Mouse (Mus musculus) MEL (cell line): ENCODE data around the gene Gmpr2. TPM values are rescaled to one million over a fixed set of nuclear protein-coding genes. Genes with fewer than 3 reads are reported as not detected.
A peak's percentile ranks its signal among the peaks of the same experiment; 100 is the strongest.

Experiments
- DNase-seq: peaks from one replicate; pipeline ENCODE4 v3.0.0; 2011; ENCODE audit warnings: low read depth, low spot score
- H3K27ac ChIP-seq: 2 replicates; pipeline ENCODE4 v1.5.1; 2012; ENCODE audit warnings: low read depth, mild to moderate bottlenecking, control low read depth, low read length, moderate library complexity; ENCODE audit not compliant: control insufficient read depth
- H3K27me3 ChIP-seq, 2 experiments: fragments of 150-350 bp in 1 of 2; sonication (generic) in 1 of 2; 2 replicates each; pipeline ENCODE4 v1.6.1; 2012; ENCODE audit warnings: low read length in 2 of 2, mild to moderate bottlenecking in 2 of 2, improper control_type of control experiment in 1 of 2, moderate library complexity in 1 of 2; ENCODE audit not compliant: insufficient read depth in 2 of 2, control insufficient read depth in 1 of 2
- H3K36me3 ChIP-seq, 2 experiments: 2 replicates each; pipeline ENCODE4 v1.6.1; 2012 to 2014; ENCODE audit warnings: low read length in 2 of 2, improper control_type of control experiment in 1 of 2, inconsistent platforms in 1 of 2, mild to moderate bottlenecking in 1 of 2; ENCODE audit not compliant: insufficient read depth in 2 of 2, control insufficient read depth in 1 of 2
- H3K4me1 ChIP-seq, 2 experiments: fragments of 150-350 bp in 1 of 2; sonication (generic) in 1 of 2; 2 replicates each; pipeline ENCODE4 v1.6.1; 2012; ENCODE audit warnings: low read length in 2 of 2, improper control_type of control experiment in 1 of 2, mild to moderate bottlenecking in 1 of 2; ENCODE audit not compliant: insufficient read depth in 2 of 2, control insufficient read depth in 1 of 2
- H3K4me3 ChIP-seq, 2 experiments: fragments of 150-350 bp in 1 of 2; sonication (generic) in 1 of 2; 2 replicates each; pipeline ENCODE4 v1.5.1; 2012; ENCODE audit warnings: low read depth in 2 of 2, low read length in 2 of 2, mild to moderate bottlenecking in 2 of 2, moderate library complexity in 2 of 2, control low read depth in 1 of 2, improper control_type of control experiment in 1 of 2; ENCODE audit not compliant: control insufficient read depth in 1 of 2, insufficient read depth in 1 of 2
- H3K79me2 ChIP-seq: 2 replicates; pipeline ENCODE4 v1.6.1; 2012; ENCODE audit warnings: mild to moderate bottlenecking, low read length, moderate library complexity; ENCODE audit not compliant: control insufficient read depth, poor library complexity, insufficient read depth
- H3K9ac ChIP-seq: 2 replicates; pipeline ENCODE4 v1.6.1; 2012; ENCODE audit warnings: low read depth, mild to moderate bottlenecking, control low read depth, low read length, moderate library complexity; ENCODE audit not compliant: control insufficient read depth, poor library complexity, severe bottlenecking
- H3K9me3 ChIP-seq: fragments of 150-350 bp; sonication (generic); replicated peaks from 2 replicates; pipeline ENCODE4 v1.6.1; 2012; ENCODE audit warnings: mild to moderate bottlenecking, low read length, improper control_type of control experiment, moderate library complexity; ENCODE audit not compliant: insufficient read depth
- CHD1 ChIP-seq: IDR thresholded peaks from 2 replicates; pipeline ENCODE4 v1.6.1; 2012; ENCODE audit warnings: low read depth, mild to moderate bottlenecking, inconsistent platforms, low read length, improper control_type of control experiment
- CHD2 ChIP-seq: IDR thresholded peaks from 2 replicates; pipeline ENCODE4 v1.6.1; 2011; ENCODE audit warnings: low read length, improper control_type of control experiment
- CTCF ChIP-seq, 3 experiments: IDR thresholded peaks in 2 of 3; conservative IDR thresholded peaks in 1 of 3; 2 replicates each; pipeline ENCODE4 v1.5.1; 2011 to 2012; ENCODE audit warnings: low read length in 3 of 3, low read depth in 2 of 3, mild to moderate bottlenecking in 2 of 3, improper control_type of control experiment in 1 of 3, inconsistent platforms in 1 of 3, mixed read lengths in 1 of 3, moderate library complexity in 1 of 3; ENCODE audit not compliant: control insufficient read depth in 1 of 3, insufficient read depth in 1 of 3, poor library complexity in 1 of 3, severe bottlenecking in 1 of 3
- E2F4 ChIP-seq: IDR thresholded peaks from 2 replicates; pipeline ENCODE4 v1.6.1; 2011; ENCODE audit warnings: low read depth, low read length, improper control_type of control experiment, borderline replicate concordance
- ELF1 ChIP-seq: IDR thresholded peaks from 2 replicates; pipeline ENCODE4 v1.6.1; 2014; ENCODE audit warnings: low read depth, mild to moderate bottlenecking, inconsistent platforms, low read length, improper control_type of control experiment, moderate library complexity
- ETS1 ChIP-seq: IDR thresholded peaks from 2 replicates; pipeline ENCODE4 v1.6.1; 2012; ENCODE audit warnings: low read depth, mild to moderate bottlenecking, inconsistent platforms, low read length, improper control_type of control experiment, moderate library complexity
- GABPA ChIP-seq: IDR thresholded peaks from 2 replicates; pipeline ENCODE4 v1.6.1; 2012; ENCODE audit warnings: low read depth, mild to moderate bottlenecking, inconsistent platforms, low read length, improper control_type of control experiment, moderate library complexity
- GATA1 ChIP-seq: IDR thresholded peaks from 2 replicates; pipeline ENCODE4 v1.6.1; 2011; ENCODE audit warnings: low read depth, low read length, improper control_type of control experiment
- HCFC1 ChIP-seq: IDR thresholded peaks from 2 replicates; pipeline ENCODE4 v1.6.1; 2012; ENCODE audit warnings: low read depth, mild to moderate bottlenecking, inconsistent platforms, low read length, improper control_type of control experiment, moderate library complexity
- JUND ChIP-seq: IDR thresholded peaks from 2 replicates; pipeline ENCODE4 v1.6.1; 2011; ENCODE audit warnings: low read depth, mild to moderate bottlenecking, improper control_type of control experiment, low read length
- KAT2A ChIP-seq: conservative IDR thresholded peaks from 2 replicates; pipeline ENCODE4 v1.6.1; 2012; ENCODE audit warnings: low read depth, low read length, improper control_type of control experiment, inconsistent platforms
- MAFK ChIP-seq: IDR thresholded peaks from 2 replicates; pipeline ENCODE4 v1.6.1; 2011; ENCODE audit warnings: low read depth, mild to moderate bottlenecking, low read length, improper control_type of control experiment, borderline replicate concordance
- MAX ChIP-seq: IDR thresholded peaks from 2 replicates; pipeline ENCODE4 v1.6.1; 2011; ENCODE audit warnings: low read length, improper control_type of control experiment
- MAZ ChIP-seq: IDR thresholded peaks from 2 replicates; pipeline ENCODE4 v1.6.1; 2012; ENCODE audit warnings: low read depth, mild to moderate bottlenecking, inconsistent platforms, low read length, improper control_type of control experiment
- MEF2A ChIP-seq: IDR thresholded peaks from 2 replicates; pipeline ENCODE4 v1.6.1; 2014; ENCODE audit warnings: low read depth, mild to moderate bottlenecking, inconsistent platforms, low read length, improper control_type of control experiment; ENCODE audit not compliant: poor library complexity, insufficient replicate concordance, severe bottlenecking; ENCODE audit errors: extremely low read depth
- MXI1 ChIP-seq: IDR thresholded peaks from 2 replicates; pipeline ENCODE4 v1.6.1; 2011; ENCODE audit warnings: mild to moderate bottlenecking, low read depth, low read length, improper control_type of control experiment
- MYB ChIP-seq: IDR thresholded peaks from 2 replicates; pipeline ENCODE4 v1.6.1; 2011; ENCODE audit warnings: mild to moderate bottlenecking, low read depth, low read length, improper control_type of control experiment
- MYC ChIP-seq: IDR thresholded peaks from 2 replicates; pipeline ENCODE4 v1.6.1; 2011; ENCODE audit warnings: low read depth, mild to moderate bottlenecking, low read length, improper control_type of control experiment, moderate library complexity
- NELFE ChIP-seq: IDR thresholded peaks from 2 replicates; pipeline ENCODE4 v1.6.1; 2011; ENCODE audit warnings: low read depth, low read length, improper control_type of control experiment
- NRF1 ChIP-seq: IDR thresholded peaks from 2 replicates; pipeline ENCODE4 v1.6.1; 2014; ENCODE audit warnings: low read depth, mild to moderate bottlenecking, inconsistent platforms, low read length, improper control_type of control experiment, moderate library complexity; ENCODE audit not compliant: poor library complexity, insufficient read depth, severe bottlenecking
- POLR2A ChIP-seq, 2 experiments: IDR thresholded peaks; 2 replicates each; pipeline ENCODE4 v1.6.1; 2011 to 2012; ENCODE audit warnings: low read length in 2 of 2, mild to moderate bottlenecking in 2 of 2, control low read depth in 1 of 2, improper control_type of control experiment in 1 of 2, low read depth in 1 of 2, moderate library complexity in 1 of 2; ENCODE audit not compliant: control insufficient read depth in 1 of 2, insufficient read depth in 1 of 2, poor library complexity in 1 of 2
- POLR2AphosphoS2 ChIP-seq: IDR thresholded peaks from 2 replicates; pipeline ENCODE4 v1.6.1; 2011; ENCODE audit warnings: low read length, improper control_type of control experiment
- POLR2AphosphoS5 ChIP-seq: IDR thresholded peaks from 2 replicates; pipeline ENCODE4 v1.6.1; 2012; ENCODE audit warnings: low read depth, borderline replicate concordance, mild to moderate bottlenecking, inconsistent platforms, low read length, moderate library complexity, mixed read lengths
- RAD21 ChIP-seq: IDR thresholded peaks from 2 replicates; pipeline ENCODE4 v1.6.1; 2011; ENCODE audit warnings: mild to moderate bottlenecking, low read depth, low read length, improper control_type of control experiment
- SIN3A ChIP-seq: IDR thresholded peaks from 2 replicates; pipeline ENCODE4 v1.6.1; 2012; ENCODE audit warnings: low read length, improper control_type of control experiment, inconsistent platforms
- SMC3 ChIP-seq: IDR thresholded peaks from 2 replicates; pipeline ENCODE4 v1.6.1; 2011; ENCODE audit warnings: low read depth, low read length, improper control_type of control experiment
- TAL1 ChIP-seq: IDR thresholded peaks from 2 replicates; pipeline ENCODE4 v1.6.1; 2012; ENCODE audit warnings: mild to moderate bottlenecking, inconsistent platforms, low read length, moderate library complexity, mixed read lengths
- TBP ChIP-seq: IDR thresholded peaks from 2 replicates; pipeline ENCODE4 v1.8.0; 2011; ENCODE audit warnings: low read depth, low read length, improper control_type of control experiment
- TCF12 ChIP-seq: IDR thresholded peaks from 2 replicates; pipeline ENCODE4 v1.6.1; 2014; ENCODE audit warnings: low read depth, mild to moderate bottlenecking, inconsistent platforms, low read length, improper control_type of control experiment, moderate library complexity
- UBTF ChIP-seq: IDR thresholded peaks from 2 replicates; pipeline ENCODE4 v1.6.1; 2012; ENCODE audit warnings: low read depth, mild to moderate bottlenecking, inconsistent platforms, low read length, improper control_type of control experiment, moderate library complexity, borderline replicate concordance; ENCODE audit not compliant: insufficient read depth
- USF1 ChIP-seq: IDR thresholded peaks from 2 replicates; pipeline ENCODE4 v1.6.1; 2014; ENCODE audit warnings: low read depth, mild to moderate bottlenecking, inconsistent platforms, low read length, improper control_type of control experiment, moderate library complexity
- USF2 ChIP-seq, 2 experiments: IDR thresholded peaks; 2 replicates each; pipeline ENCODE4 v1.6.1; 2011 to 2012; ENCODE audit warnings: improper control_type of control experiment in 2 of 2, low read length in 2 of 2, borderline replicate concordance in 1 of 2, inconsistent platforms in 1 of 2, low read depth in 1 of 2, mild to moderate bottlenecking in 1 of 2; ENCODE audit not compliant: insufficient read depth in 1 of 2
- ZKSCAN1 ChIP-seq: IDR thresholded peaks from 2 replicates; pipeline ENCODE4 v1.6.1; 2012; ENCODE audit warnings: low read depth, mild to moderate bottlenecking, inconsistent platforms, low read length, improper control_type of control experiment, moderate library complexity
- ZMIZ1 ChIP-seq: IDR thresholded peaks from 2 replicates; pipeline ENCODE4 v1.6.1; 2012; ENCODE audit warnings: low read depth, mild to moderate bottlenecking, inconsistent platforms, low read length, improper control_type of control experiment, moderate library complexity
- polyA plus RNA-seq, 2 experiments: library from polyadenylated mRNA; stranded (reverse) in 1 of 2; unstranded in 1 of 2; fragments of >175 nt in 1 of 2; fragments of >200 nt in 1 of 2; gene quantifications; 2 replicates each; pipeline versions ENCODE4 v1.2.1 to v1.2.4; 2012; ENCODE audit warnings: low replicate concordance in 2 of 2, low read depth in 1 of 2; ENCODE audit not compliant: insufficient read length in 2 of 2, insufficient read depth in 1 of 2, missing spikeins in 1 of 2
- total RNA-seq: library from RNA; depleted of rRNA; stranded (reverse); fragments of 300-350 nt; gene quantifications from 2 replicates; pipeline ENCODE4 v1.2.3, GENCODE M21; 2012; rRNA removed

Gmpr2 gene
- 22.3 and 24.5 TPM in 2 replicates for total RNA-seq
- 10 to 100 TPM in 1 of 2 experiments, not detected in 1; 28.8 TPM for polyA plus RNA-seq

GRCm38 (mm10) chr14:55671833-55672740 is at the start of gene Gmpr2, which contains the start of gene Nedd8:
Gene Gmpr2 (plus strand): TSS chr14:55671941.
Gene Nedd8 (minus strand): TSS chr14:55672124.
- no peaks in the 10 kb centered on the region for H3K9me3 ChIP-seq
- no peaks in the 10 kb centered on the region for H3K27me3 ChIP-seq
- H3K4me3 ChIP-seq, result peak within 1 kb of the TSS; percentile 69 to 70
- H3K9ac ChIP-seq, result peak within 1 kb of the TSS; percentile 78
- H3K36me3 ChIP-seq, result peaks cover 0 to 37% of the 10 kb centered on the region in 2 experiments; a peak in 2 of 4 replicates
- peak; percentile 100 for DNase-seq
- H3K79me2 ChIP-seq, result peaks cover 30% of the 10 kb centered on the region
- H3K4me1 ChIP-seq, result peaks cover 7 to 15% of the 10 kb centered on the region in 2 experiments; a peak in 3 of 4 replicates
- peak within 1 kb of the TSS; percentile 93 for H3K27ac ChIP-seq
- TF ChIP-seq ZMIZ1, result 0 out of 2 replicates have a peak, but pooled peaks have one; percentile 50
- TF ChIP-seq TAL1, result no peak
- no peak for TF ChIP-seq CHD1
- 0 out of 2 replicates have a peak, but pooled peaks have one; percentile 50 for TF ChIP-seq E2F4
- TF ChIP-seq UBTF, result no peak
- no peak for TF ChIP-seq MAZ
- TF ChIP-seq CHD2, result peak; percentile 72
- TF ChIP-seq ZKSCAN1, result no peak
- TF ChIP-seq ELF1, result peak; percentile 83
- TF ChIP-seq SIN3A, result peak; percentile 98
- no peak for TF ChIP-seq USF1
- peak; percentile 64 for TF ChIP-seq MYB
- TF ChIP-seq HCFC1, result peak; percentile 97
- TF ChIP-seq USF2 (IDR thresholded peaks at IDR 0.05; ENCODE audit: borderline replicate concordance in 1 of 2, insufficient read depth in 1 of 2, low read depth in 1 of 2, low read length in 2 of 2), result no peak
- peak; percentile 100 for TF ChIP-seq KAT2A
- peak; percentile 40 to 74; a peak in 1 of 4 replicates for TF ChIP-seq POLR2A (IDR thresholded peaks at IDR 0.05; ENCODE audit: control insufficient read depth in 1 of 2, insufficient read depth in 1 of 2, low read depth in 1 of 2, low read length in 2 of 2, poor library complexity in 1 of 2)
- no peak for TF ChIP-seq GATA1
- TF ChIP-seq SMC3, result no peak
- TF ChIP-seq JUND, result no peak
- TF ChIP-seq MYC, result peak; percentile 97
- 0 out of 2 replicates have a peak, but pooled peaks have one; percentile 23 for TF ChIP-seq TCF12
- peak; percentile 49 for TF ChIP-seq TBP
- no peak for TF ChIP-seq RAD21
- peak; percentile 96 for TF ChIP-seq MAX
- peak; percentile 82 for TF ChIP-seq POLR2AphosphoS2
- no peak for TF ChIP-seq NRF1
- peak; percentile 69 for TF ChIP-seq ETS1
- no peak for TF ChIP-seq CTCF (IDR thresholded peaks at IDR 0.05 in 2 of 3, conservative IDR thresholded peaks at IDR 0.05 in 1 of 3; ENCODE audit: control insufficient read depth in 1 of 3, insufficient read depth in 1 of 3, low read depth in 2 of 3, low read length in 3 of 3, poor library complexity in 1 of 3, severe bottlenecking in 1 of 3)
- no peak for TF ChIP-seq MAFK
- TF ChIP-seq MXI1, result peak; percentile 97
- TF ChIP-seq MEF2A, result no peak
- no peak; the same call in 1 of the 2 replicates for TF ChIP-seq GABPA
- peak; percentile 80 for TF ChIP-seq NELFE
- TF ChIP-seq POLR2AphosphoS5, result no peak
